Mouse (Mus musculus): ENCODE results near the gene Tmem253. TPM values are rescaled to one million over a fixed set of nuclear protein-coding genes. Genes with fewer than 3 reads are reported as not detected.

Tmem253 gene
- polyA plus RNA-seq, 1 experiment, result not detected

- Histone ChIP-seq H3K27me3 (ENCODE audit: control insufficient read depth) (no peaks in the 10 kb centered on the region), H3K4me1 (ENCODE audit: control insufficient read depth) (peaks cover 10% of the 10 kb centered on the region), H3K36me3 (ENCODE audit: control insufficient read depth) (peaks cover 77% of the 10 kb centered on the region), H3K4me3 (replicated peaks) (no peak overlapping the region), H3K9me3 (ENCODE audit: control insufficient read depth, low read length) (no peaks in the 10 kb centered on the region)
- TF ChIP-seq GATA1 (IDR thresholded peaks at IDR 0.05; ENCODE audit: low read length) (no peak), TAL1 (IDR thresholded peaks at IDR 0.05; ENCODE audit: low read length) (no peak)
These were observed 10.3 kb upstream of the Tmem253 start for GRCm38 (mm10) chr14:52005141-52005540.

- Histone ChIP-seq H3K27me3 (ENCODE audit: control insufficient read depth) (no peaks in the 10 kb centered on the region), H3K4me1 (ENCODE audit: control insufficient read depth) (peaks cover 11% of the 10 kb centered on the region), H3K36me3 (ENCODE audit: control insufficient read depth) (peaks cover 73% of the 10 kb centered on the region), H3K4me3 (replicated peaks) (no peak overlapping the region), H3K9me3 (ENCODE audit: control insufficient read depth, low read length) (no peaks in the 10 kb centered on the region)
- no peak for TF ChIP-seq TAL1 (IDR thresholded peaks at IDR 0.05; ENCODE audit: low read length)
- no peak for TF ChIP-seq GATA1 (IDR thresholded peaks at IDR 0.05; ENCODE audit: low read length)
These were observed 9.8 kb upstream of the Tmem253 start for GRCm38 (mm10) chr14:52005616-52006015.

GRCm38 (mm10) chr14:52006241-52006640 lies 9.2 kb upstream of the Tmem253 start:
- Histone ChIP-seq H3K4me1 (ENCODE audit: control insufficient read depth) (peaks cover 14% of the 10 kb centered on the region), H3K9me3 (ENCODE audit: control insufficient read depth, low read length) (no peaks in the 10 kb centered on the region), H3K36me3 (ENCODE audit: control insufficient read depth) (peaks cover 70% of the 10 kb centered on the region), H3K4me3 (replicated peaks) (no peak overlapping the region), H3K27me3 (ENCODE audit: control insufficient read depth) (no peaks in the 10 kb centered on the region)
- no peak for TF ChIP-seq TAL1 (IDR thresholded peaks at IDR 0.05; ENCODE audit: low read length)
- TF ChIP-seq GATA1 (IDR thresholded peaks at IDR 0.05; ENCODE audit: low read length), result no peak

GRCm38 (mm10) chr14:52006771-52007170 lies 8.7 kb upstream of the Tmem253 start:
- Histone ChIP-seq H3K9me3 (ENCODE audit: control insufficient read depth, low read length) (no peaks in the 10 kb centered on the region), H3K4me1 (ENCODE audit: control insufficient read depth) (peaks cover 14% of the 10 kb centered on the region), H3K36me3 (ENCODE audit: control insufficient read depth) (peaks cover 70% of the 10 kb centered on the region), H3K4me3 (replicated peaks) (no peak overlapping the region), H3K27me3 (ENCODE audit: control insufficient read depth) (no peaks in the 10 kb centered on the region)
- TF ChIP-seq TAL1 (IDR thresholded peaks at IDR 0.05; ENCODE audit: low read length) (no peak), GATA1 (IDR thresholded peaks at IDR 0.05; ENCODE audit: low read length) (no peak)

- H3K4me1 ChIP-seq (ENCODE audit: control insufficient read depth), result peaks cover 15% of the 10 kb centered on the region
- TF ChIP-seq TAL1 (IDR thresholded peaks at IDR 0.05; ENCODE audit: low read length), result no peak
- no peak for TF ChIP-seq GATA1 (IDR thresholded peaks at IDR 0.05; ENCODE audit: low read length)
- no peak overlapping the region for H3K4me3 ChIP-seq (replicated peaks)
- no peaks in the 10 kb centered on the region for H3K9me3 ChIP-seq (ENCODE audit: control insufficient read depth, low read length)
- H3K36me3 ChIP-seq (ENCODE audit: control insufficient read depth), result peaks cover 53% of the 10 kb centered on the region
- peaks cover 1% of the 10 kb centered on the region for H3K27me3 ChIP-seq (ENCODE audit: control insufficient read depth)
These were observed 6.9 kb upstream of the Tmem253 start for GRCm38 (mm10) chr14:52008321-52009203.

GRCm38 (mm10) chr14:52009361-52009760 lies 6.1 kb upstream of the Tmem253 start:
- Histone ChIP-seq H3K36me3 (ENCODE audit: control insufficient read depth) (peaks cover 45% of the 10 kb centered on the region), H3K9me3 (ENCODE audit: control insufficient read depth, low read length) (no peaks in the 10 kb centered on the region), H3K4me1 (ENCODE audit: control insufficient read depth) (peaks cover 17% of the 10 kb centered on the region), H3K27me3 (ENCODE audit: control insufficient read depth) (peaks cover 6% of the 10 kb centered on the region), H3K4me3 (replicated peaks) (no peak overlapping the region)
- TF ChIP-seq TAL1 (IDR thresholded peaks at IDR 0.05; ENCODE audit: low read length) (no peak), GATA1 (IDR thresholded peaks at IDR 0.05; ENCODE audit: low read length) (no peak)

- Histone ChIP-seq H3K27me3 (ENCODE audit: control insufficient read depth) (peaks cover 6% of the 10 kb centered on the region), H3K9me3 (ENCODE audit: control insufficient read depth, low read length) (no peaks in the 10 kb centered on the region), H3K4me3 (replicated peaks) (no peak overlapping the region), H3K36me3 (ENCODE audit: control insufficient read depth) (peaks cover 40% of the 10 kb centered on the region), H3K4me1 (ENCODE audit: control insufficient read depth) (peaks cover 19% of the 10 kb centered on the region)
- TF ChIP-seq GATA1 (IDR thresholded peaks at IDR 0.05; ENCODE audit: low read length), result no peak
- no peak for TF ChIP-seq TAL1 (IDR thresholded peaks at IDR 0.05; ENCODE audit: low read length)
These were observed 5.6 kb upstream of the Tmem253 start for GRCm38 (mm10) chr14:52009841-52010240.

GRCm38 (mm10) chr14:52010446-52011111 lies 4.9 kb upstream of the Tmem253 start:
- Histone ChIP-seq H3K4me3 (replicated peaks) (no peak overlapping the region), H3K4me1 (ENCODE audit: control insufficient read depth) (peaks cover 27% of the 10 kb centered on the region), H3K36me3 (ENCODE audit: control insufficient read depth) (peaks cover 34% of the 10 kb centered on the region), H3K27me3 (ENCODE audit: control insufficient read depth) (peaks cover 6% of the 10 kb centered on the region), H3K9me3 (ENCODE audit: control insufficient read depth, low read length) (no peaks in the 10 kb centered on the region)
- TF ChIP-seq GATA1 (IDR thresholded peaks at IDR 0.05; ENCODE audit: low read length) (no peak), TAL1 (IDR thresholded peaks at IDR 0.05; ENCODE audit: low read length) (no peak)

- peaks cover 35% of the 10 kb centered on the region for H3K4me1 ChIP-seq (ENCODE audit: control insufficient read depth)
- TF ChIP-seq TAL1 (IDR thresholded peaks at IDR 0.05; ENCODE audit: low read length) (no peak), GATA1 (IDR thresholded peaks at IDR 0.05; ENCODE audit: low read length) (no peak)
- no peak overlapping the region for H3K4me3 ChIP-seq (replicated peaks)
- peaks cover 24% of the 10 kb centered on the region for H3K36me3 ChIP-seq (ENCODE audit: control insufficient read depth)
- H3K27me3 ChIP-seq (ENCODE audit: control insufficient read depth), result peaks cover 6% of the 10 kb centered on the region
- H3K9me3 ChIP-seq (ENCODE audit: control insufficient read depth, low read length), result no peaks in the 10 kb centered on the region
These were observed 3.8 kb upstream of the Tmem253 start for GRCm38 (mm10) chr14:52011683-52012082.

Measured in erythroblast, embryonic 14.5 days (primary cell).